Mouse (Mus musculus) lung, postnatal 4 days (tissue): ENCODE measurements around the gene Dtx2.
A peak's percentile ranks its signal among the peaks of the same experiment; 100 is the strongest.
"Not testable (repeated sequence)": the region's sequence is repeated elsewhere in the genome, so short reads cannot be mapped to it uniquely, and the experiment has no call there.

ENCODE experiments used
- DNase-seq, 2 experiments: peaks; one replicate each; pipeline ENCODE4 v3.0.0; 2021

Gene Dtx2

DNA sequence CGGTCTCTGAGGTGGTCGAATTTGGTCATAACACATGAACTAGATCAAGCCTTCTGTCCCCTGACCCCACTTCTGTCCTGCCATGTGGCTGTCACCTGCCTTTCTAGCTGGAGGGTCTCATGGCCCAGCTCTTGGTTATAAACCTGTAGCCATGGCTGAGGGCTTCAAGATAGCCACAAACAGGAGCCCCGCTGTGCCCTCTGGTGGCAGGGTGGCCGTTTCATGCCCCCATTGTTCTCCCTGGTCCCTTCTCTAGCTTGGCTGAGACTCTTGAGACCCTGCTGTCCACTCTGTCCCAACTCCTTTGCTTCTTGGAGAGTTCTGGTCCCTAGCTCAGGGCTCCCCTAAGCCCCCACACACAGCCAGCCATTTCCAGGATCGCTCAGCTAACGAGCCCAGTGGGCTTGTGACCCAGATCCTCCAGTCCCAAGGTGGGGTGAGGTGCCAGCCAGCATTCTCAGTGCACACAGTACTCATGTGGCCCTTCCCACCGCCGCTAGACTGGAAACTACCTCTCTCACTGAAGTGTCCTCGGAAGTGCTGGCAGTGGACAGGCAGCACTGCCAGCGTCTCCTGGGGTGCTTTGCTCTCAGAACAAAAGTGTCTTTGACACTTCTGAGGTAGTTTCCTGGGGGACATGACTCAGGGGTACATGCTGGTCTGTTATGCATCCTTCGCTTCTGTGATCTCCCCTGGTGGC is 33.2 kb downstream of the Dtx2 start:
- DNase-seq: peak; percentile 33 to 61

DNA sequence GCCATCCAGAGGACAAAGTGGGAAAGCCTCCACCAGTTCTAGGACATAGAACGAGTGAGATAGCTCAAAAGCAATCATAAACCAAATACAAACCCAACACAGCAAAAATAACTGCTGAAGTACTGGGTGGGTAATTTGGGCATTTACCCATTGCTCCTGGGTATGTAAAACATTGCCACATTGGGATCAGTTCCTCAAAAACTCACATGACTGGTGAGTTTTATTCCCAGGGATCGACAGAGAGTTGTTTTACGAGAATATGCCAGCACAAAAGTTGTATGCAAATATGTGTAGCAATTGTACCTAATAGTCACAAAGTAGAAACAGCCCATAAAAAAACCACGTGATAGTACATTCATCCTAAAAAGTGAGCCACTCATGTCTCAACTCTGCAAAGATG is 40.3 kb downstream of the Dtx2 start:
- DNase-seq: no peak

DNA sequence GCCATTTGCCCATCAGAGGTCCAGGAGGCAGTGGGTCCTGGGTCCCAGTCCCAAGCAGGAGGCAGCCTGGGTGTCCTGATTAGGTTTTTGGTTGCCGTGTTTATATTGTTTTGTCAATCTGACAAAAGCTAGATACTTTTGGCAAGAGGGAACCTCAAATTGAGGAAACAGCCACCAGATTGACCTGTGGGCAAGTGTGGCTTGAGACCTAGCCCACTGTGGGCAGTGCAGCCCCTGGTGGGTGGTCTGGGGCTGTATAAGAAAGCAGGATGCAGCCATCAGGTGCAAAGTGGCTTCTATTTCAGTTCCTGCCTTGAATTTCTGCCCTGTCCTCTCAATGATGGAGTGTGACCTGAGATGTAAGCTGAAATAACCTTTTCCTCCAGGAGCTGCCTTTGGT is 40.7 kb downstream of the Dtx2 start:
- DNase-seq: no peak

DNA sequence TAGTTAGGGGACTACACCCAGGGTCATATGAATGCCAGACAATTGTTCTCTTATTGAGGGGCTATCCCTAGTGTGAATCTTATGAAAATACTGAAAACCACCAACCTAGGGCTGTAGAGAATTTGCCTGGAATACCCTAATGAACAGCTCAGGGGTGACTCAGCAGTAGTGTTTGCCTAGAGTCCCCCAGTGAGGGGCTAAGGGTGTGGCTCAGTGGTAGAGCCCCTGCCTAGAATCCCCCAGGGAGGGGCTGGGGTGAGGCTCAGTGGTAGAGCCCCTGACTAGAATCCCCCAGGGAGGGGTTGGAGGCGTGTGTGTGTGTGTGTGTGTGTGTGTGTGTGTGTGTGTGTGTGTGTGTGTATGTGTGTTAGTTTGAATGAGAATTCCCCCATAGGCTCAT is 42.1 kb downstream of the Dtx2 start:
- DNase-seq: no peak

DNA sequence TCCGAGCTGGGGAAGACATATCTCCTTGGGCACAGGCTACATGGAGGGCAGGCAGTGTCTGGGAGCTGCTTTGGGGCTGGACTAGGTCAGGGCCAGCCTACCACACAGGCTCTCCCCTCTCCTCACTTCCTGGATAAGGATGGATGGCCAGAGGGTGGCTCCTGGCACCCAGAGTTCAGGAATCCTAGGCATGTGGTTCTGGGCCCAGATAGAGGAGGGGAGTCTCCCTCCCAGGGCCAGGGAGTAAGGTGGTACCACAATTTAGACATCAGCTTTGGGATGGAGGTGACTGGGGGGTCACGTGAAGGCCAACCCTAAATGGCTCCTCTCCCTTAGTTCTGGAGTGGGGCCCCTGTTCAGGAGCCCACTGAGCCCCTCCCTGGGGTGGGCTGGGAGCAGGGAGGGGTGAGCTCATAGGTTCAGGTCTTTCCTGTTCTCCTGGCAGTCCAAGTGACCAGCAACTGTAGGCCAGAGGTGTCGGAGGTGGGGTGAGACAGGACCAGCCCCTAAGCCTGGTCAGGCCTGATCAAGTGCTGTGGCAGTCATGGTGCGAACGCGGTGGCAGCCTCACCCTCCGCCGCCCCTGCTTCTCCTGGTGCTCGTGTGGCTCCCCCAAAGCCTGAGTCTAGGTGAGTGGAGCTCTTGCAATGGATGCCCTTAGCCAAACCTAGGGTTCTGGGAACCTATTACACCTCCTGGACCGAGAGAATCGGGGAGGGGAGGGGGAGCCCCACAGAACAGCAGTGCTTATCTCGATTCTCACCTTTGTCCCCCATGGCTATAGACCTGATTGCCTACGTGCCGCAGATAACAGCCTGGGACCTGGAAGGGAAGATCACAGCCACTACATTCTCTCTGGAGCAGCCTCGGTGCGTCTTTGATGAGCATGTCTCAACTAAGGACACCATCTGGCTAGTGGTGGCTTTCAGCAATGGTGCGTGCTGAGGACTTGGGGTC is 43.9 kb downstream of the Dtx2 start, which contains the start of gene Upk3b:
TSS of gene Upk3b (plus strand) at position 239 of the 957 bp plus-strand sequence.
- DNase-seq: no peak

DNA sequence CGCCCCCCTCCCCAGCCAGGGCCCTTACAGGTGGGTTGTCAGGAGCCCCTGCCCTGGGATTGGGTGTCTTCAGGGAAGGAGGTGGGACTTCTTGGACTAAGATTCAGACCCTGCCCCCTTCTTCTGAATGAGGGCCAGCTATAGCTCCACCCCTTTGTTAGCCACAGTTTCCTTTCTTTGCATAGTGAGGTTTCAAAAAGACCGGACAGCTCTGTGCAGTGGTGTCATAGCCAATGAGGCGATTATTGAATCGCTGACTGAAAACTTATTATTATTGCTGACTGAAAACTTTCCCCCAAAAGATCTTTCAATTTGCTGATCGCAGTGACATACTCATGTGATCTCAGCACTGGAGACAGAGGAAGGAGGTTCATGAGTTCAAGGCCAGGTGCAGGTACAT is 45.6 kb downstream of the Dtx2 start:
- DNase-seq: no peak

DNA sequence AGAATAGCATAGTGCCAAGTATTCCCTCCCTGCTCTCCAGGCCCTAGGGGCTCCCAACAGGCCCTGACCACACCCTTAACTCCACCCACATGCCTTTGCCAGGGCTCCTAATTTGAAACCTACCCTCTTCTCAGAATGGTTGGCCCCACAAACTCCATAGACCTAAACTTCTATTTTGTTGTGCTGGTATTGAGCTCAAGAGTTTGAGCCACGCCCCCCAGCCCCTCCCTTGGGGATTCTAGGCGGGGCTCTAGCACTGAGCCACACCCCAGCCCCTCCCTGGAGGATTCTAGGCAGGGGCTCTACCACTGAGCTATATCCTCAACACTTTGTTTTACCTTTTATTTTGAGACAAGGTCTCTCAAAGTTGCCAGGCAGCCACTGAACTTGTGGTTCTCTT is 46.7 kb downstream of the Dtx2 start:
- no peak for DNase-seq

DNA sequence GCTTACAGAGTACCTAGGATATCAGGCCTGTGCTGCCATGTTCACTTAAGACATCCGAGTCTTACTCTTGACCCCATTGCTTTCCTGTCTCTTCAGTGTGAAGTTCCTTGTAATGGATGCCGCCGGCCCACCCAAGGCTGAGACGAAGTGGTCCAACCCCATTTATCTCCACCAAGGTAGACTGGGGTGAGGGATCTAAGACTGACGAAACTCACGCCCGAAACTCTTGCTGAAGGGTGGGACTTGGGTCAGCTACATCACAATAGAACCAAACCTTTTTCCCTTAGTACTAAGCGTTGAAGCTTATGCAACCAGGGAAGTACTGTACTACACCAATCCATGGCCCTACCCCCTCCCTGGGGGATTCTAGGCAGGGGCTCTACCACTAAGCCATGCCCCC is 47.1 kb downstream of the Dtx2 start:
- DNase-seq: no peak

DNA sequence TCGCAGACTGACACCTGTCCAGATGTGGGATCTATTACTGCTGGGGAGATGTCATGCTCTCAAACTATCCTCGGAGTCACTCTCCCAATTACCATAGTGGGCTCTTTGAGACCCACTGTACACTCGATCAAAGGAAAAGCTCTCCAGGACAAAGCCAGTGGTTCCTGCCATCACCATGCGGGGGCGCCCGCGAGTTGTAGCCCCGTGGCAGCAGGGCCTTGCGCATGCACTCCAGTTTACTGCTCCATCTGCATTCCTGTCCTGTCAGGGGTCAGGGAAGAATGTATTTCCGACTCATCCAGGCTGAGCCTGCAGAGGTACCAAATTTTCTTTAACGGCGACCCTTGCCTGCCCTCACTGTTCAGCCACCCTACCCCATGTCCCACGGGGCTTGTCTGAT is 50.3 kb downstream of the Dtx2 start:
- peak in 1 of 2 experiments; percentile 44 for DNase-seq

DNA sequence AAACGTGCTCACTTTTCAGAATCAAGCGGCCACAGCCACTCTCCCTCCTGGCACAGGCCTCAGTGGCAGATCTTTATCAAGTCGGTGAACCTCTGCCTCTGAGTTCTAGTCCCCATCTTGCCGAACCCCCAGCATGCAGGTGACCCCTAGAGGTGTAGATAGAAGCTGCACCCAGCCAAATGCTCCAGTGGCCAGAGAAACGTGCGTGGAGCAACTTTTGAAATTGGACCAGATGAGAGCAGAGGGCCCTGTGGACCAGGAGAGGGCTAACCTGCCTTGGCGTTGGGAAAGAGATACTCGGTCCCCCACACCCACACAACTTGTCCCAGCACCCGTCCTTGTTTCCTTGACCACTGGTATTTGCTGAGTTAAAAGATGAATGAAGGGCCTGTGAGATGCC is 50.8 kb downstream of the Dtx2 start:
- peak in 1 of 2 experiments; percentile 43 for DNase-seq

DNA sequence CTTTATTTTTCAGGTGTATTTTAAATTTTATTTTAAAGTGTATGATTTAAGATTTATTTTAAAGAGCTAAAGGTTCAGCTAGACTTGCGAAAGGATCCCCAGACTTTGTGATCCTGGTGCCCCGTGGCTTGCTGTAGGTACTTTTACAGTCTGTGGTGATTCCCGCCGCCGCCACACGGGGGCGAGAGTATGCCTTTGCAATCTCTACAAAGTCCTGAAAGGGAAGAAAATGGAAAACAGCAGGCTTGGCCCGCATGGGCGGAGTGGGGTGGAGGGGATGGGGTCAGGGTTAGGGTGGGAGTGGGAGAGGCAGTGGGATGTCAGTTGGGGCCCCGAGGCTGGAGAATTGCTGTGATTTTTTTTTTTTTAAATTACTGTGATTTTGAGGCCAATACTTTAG is 51.4 kb downstream of the Dtx2 start:
- DNase-seq: peak; percentile 77 to 87

DNA sequence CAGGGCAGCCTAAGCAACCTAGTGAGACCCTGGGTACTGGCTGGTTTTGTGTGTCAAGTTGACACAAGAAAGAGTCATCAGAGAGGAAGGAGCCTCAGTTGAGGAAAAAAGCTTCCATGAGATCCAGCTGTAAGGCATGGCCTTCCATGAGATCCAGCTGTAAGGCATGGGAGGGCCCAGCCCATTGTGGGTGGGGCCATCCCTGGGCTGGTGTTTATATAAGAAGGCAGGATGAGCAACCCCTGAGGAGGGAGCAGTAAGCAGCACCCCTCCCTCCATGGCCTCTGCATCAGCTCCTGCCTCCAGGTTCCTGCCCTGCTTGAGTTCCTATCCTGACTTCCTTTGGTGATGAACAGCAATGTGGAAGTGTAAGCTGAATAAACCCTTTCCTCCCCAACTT is 53.9 kb downstream of the Dtx2 start:
- DNase-seq: not testable (repeated sequence)

DNA sequence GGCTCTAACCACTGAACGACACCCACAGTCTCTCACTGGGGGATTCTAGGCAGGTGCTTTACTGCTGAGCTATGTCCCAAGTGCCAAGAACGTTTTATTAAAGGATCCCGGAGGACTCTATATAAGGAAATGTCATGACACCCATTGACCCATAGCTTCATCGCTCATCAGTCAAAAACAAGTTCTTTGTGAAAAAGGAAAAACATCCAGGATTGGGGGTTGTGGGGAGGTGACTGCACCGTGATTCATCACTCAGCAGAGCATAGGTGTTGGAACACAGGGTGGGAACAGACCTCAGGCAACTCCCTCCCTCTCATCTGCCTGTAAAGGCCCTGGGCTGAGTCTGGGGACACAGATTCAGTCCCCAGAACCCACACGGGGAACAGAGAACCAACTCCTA is 55.3 kb downstream of the Dtx2 start:
- DNase-seq: no peak

DNA sequence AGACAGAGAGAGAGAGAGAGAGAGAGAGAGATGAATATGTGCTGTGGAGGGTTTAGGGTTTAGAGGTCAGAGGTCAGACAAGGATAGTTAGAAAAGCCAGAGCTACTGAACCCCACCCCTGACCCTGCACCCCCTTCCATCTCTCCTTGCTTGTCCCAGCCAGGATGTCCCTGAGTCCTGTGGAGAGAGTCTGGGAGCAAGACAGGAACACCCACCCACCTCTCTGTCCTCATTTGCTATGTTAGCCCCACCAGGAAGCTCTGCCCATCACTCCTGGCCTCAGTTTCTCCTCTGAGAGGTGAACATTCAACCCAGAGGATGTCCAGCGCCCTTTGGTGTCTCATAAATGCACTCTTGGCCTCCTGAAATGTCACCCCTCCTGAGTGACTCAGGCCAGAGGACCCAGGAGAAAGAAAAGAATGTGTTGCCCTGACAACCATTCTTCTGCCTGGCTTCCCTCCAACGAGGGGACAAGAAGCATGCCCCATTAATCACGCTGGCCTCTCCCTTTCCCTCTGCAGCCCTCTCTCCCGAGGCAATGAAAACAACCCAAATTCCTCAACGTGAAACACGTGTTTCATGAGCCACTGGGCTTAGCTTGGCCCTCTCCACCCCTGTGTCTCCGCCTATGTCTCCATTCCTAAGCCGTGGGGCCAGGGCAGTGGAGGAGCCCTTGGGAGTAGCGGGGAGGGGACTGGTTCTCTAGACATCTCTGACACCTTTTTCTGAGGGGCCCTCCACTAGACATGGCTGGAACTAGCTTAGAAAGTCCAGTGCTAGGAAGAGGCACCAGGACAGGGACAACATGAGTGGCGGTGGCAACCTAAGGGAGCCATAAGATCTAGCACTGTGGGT is 56.9 kb downstream of the Dtx2 start:
- peak; percentile 67 to 74 for DNase-seq

DNA sequence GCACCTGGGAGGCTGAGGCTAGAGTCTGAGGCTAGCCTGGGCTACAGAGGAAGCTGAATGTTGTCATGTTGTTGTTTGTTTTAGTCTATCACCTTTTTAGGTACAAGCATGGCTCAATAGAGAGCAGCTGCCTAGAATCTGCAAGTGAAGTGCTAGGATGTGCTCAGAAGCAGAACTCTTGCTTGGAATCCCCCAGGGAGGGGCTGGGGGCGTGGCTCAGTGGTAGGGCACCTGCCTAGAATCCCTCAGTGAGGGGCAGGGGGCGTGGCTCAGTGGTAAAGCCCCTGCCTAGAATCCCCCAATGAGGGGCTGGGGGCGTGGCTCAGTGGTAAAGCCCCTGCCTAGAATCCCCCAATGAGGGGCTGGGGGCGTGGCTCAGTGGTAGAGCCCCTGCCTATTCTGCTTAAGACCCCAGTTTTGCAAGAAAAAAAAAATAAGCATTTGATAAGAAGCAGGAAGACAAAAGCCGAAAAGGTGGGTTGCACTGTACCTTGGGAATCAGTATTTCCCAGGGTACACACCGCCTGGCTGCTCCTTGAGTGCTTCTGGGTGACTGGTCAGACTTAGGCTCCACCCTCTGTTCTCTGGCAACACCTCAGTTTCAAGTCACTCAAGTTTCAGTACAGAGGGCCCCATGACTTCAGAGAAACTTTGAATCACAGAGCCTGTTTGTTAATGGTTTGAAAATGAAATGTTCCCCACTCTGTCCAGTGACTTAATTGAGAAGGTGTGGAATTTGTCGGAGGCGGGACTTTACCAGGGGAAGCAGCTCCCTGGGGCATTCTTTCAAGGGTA is 58.5 kb downstream of the Dtx2 start:
- peak; percentile 36 to 52 for DNase-seq

DNA sequence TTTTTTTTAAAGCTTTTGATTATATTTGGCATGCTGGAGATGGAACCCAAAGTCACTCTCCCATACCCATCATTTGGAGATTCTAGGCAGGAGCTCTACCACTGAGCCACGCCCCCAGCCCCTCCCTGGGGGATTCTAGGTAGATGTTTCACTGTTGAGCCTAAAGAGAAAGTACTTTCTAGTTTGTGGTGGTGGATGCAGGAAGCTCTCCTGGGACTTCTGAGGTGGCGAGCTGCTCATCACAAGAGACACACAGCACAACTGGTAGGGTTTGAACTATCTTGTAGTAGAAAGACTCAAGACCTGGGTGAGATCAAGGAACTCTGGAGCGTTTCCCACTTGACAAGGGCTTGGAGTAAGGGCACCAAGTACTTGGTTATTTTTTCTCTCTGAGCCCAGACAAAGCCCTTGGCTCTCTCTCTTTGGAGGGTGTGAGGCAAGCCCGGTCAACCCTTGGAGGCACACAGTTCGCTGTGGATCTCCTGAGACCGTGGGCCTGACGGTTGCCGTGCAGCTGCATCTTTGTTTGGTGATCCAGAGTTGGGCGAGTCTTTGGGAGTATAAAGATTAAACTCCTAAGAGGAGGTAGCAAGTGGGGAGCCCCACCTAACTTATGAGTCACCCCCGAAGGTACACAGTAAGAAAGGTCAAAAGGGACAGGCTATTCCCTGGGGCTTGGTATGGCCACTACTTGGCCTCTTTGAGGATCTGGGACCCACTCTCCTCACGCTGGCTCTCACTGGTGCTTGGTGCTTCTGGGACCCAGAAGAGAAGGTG is 59.9 kb downstream of the Dtx2 start, which contains the start of gene Upk3bl:
TSS of gene Upk3bl (plus strand) at position 192 of the 777 bp plus-strand sequence.
- DNase-seq: no peak

DNA sequence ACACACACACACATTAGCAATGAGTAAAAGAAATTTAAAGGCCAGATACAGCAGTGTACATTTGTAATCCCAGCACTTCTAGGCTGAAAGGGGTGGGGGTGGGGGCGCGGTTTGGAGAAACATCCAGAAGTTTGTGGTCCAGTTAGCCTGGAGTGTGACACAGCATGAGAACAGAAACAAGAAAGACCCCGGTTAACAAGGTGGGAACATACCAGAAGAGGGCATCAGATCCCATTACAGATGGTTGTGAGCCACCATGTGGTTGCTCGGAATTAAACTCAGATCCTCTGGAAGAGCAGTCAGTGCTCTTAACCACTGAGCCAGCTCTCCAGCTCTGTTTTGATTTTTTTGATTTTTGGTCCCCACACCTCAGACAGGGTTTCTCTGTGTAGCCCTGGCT is 61.5 kb downstream of the Dtx2 start:
- no peak for DNase-seq

DNA sequence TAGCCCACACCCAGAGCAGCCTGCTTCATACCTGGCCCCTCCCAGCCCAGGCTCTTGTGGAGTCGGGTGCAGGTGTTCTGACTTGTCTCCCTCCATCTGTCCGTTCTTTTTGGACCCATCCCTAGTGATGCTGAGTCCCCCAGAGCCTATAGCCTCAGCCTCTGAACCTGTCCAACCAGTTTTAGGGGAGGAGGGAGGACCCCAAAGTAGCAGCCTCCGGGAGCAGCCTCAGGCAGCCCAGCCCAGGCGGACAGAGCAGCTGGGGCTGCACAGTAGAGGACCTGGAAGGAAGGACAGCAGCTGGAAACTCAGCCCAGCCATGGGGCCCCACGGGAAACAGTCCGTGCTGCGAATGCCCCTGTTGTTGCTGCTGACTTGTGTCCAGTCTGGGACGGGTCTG is 62.5 kb downstream of the Dtx2 start:
- DNase-seq: no peak

DNA sequence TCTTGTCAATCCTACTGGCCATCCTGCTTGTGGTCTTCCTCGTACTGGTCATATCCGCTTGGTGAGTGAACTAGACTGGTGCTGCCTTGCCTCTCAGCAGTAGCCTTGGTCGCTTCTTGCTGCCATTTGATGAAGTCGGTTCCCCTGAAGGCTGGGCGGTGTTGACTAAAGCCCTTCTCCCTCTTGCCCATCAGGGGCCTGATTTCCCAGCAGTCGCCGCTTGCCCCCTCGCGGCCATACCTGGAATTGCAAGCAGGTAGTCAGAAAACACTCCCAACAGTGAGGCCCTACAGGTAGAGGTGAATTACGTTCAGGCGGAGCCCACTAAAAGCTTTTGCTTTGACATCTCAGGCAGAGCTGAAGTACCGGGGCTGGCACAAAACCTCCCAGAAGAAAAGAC is 67.0 kb downstream of the Dtx2 start:
- peak; percentile 78 to 87 for DNase-seq

DNA sequence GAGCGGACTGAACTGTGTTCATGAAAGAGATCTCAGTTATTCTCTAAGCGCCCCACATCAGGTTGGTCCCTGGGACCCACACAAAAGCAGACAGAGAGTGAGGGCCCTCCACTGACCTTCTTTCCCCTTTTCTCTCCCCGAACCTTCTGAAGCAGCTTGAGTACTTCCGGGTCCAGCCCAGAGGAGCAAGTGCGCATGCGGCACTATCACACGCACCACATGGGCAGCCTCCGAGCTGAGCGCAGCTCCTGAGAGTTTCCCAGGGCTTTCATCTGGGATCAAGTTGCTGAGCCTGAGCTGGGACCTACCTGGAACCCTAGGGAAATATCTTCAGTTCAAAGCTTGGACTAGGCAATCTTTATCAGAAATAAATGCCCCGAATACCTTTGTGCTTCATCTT is 69.3 kb downstream of the Dtx2 start:
- no peak for DNase-seq

DNA sequence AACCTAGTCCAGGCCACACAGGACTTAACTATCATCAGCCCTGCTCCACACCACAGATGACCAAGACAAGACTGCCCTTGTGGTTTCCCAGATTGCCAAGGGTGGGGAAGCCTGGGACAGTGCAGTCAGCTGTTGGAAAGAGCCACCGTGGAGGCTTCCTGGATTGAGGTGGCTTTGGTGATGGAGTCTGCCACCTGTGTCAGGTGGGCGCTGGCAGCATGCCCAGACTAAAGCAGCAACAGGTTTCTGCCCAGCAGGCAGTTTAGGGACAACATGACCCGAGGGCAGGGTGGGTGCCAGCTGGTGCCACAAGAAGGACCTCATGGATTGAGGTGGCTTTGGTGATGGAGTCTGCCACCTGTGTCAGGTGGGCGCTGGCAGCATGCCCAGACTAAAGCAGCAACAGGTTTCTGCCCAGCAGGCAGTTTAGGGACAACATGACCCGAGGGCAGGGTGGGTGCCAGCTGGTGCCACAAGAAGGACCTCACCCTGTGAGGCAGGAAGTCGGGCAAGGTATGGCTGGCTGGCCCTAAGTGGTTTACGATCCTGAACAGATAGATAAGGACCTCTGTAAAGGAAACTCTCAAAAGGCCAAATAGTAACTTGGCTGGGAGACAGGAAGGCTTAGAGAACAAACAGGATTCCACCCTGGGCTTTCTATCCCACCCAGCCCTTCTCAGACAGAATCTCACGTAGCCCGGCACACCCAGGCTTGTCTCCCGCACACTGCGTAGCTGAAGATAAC is 72.0 kb downstream of the Dtx2 start:
- DNase-seq: peak in 1 of 2 experiments; percentile 47
